Mouse (Mus musculus): Measurements from ENCODE around the gene Olfr1045. TPM values are rescaled to one million over a fixed set of nuclear protein-coding genes. Genes with fewer than 3 reads are reported as not detected.
"Not testable (repeated sequence)": the region's sequence is repeated elsewhere in the genome, so short reads cannot be mapped to it uniquely, and the experiment has no call there.

Olfr1045 gene
- polyA plus RNA-seq (2015; fragmentation: Nextera tagmentation; extraction: Ambion mirVana): not detected in 2 replicates

DNA sequence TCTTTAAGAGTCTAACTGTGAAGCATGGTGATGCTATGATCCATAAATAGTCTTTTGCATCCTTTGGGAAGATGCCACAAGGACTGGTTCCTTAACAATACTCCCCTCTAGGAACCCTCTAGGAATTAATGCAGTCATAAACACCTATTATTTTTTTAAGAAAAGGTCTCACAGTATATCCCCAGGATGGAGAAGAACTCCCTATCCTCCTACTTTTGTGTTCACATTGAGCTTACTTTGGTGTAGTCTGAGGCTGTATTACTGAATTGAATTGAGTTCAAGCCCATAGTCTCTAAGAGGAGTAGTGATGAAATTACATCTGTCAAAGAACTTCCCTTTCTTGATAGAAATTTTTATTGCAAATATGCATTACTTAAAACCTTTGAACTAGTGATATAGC, at the start of gene Olfr1045:
Gene Olfr1045, minus strand, starts transcription at position 101 of the 400 bp plus-strand sequence.
- no peak within 1 kb of the TSS for H3K27ac ChIP-seq (ENCODE audit: low read depth, low read length)

DNA sequence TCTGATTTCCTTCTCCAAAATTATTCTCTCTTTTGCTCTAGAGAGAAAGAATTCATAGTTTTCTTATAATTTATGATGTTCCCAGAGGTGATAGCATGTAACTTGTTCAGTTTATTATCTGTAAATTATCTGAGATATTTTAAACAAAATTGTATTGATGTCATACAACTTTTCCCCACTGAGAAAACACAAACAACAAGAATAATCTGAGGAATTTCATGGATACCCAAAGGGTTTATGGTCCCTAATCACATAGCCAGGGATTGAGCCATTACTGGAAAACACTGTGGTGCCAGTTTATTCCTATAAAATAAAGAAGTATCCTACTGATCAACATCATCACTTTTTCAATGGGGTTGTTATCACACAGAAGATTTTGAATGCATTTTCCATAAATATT, 37.4 kb upstream of the Olfr1045 start, which contains the start of gene Olfr1048:
Gene Olfr1048, minus strand, starts transcription at position 101 of the 400 bp plus-strand sequence.
- Histone ChIP-seq H3K9me3 (ENCODE audit: control insufficient read depth, low read length) (no peaks in the 10 kb centered on the region), H3K4me1 (ENCODE audit: control insufficient read depth, insufficient read depth, low read depth, low read length) (no peaks in the 10 kb centered on the region), H3K36me3 (ENCODE audit: control insufficient read depth, insufficient read depth, low read length) (no peaks in the 10 kb centered on the region), H3K27ac (ENCODE audit: low read depth, low read length) (no peak within 1 kb of the TSS), H3K9ac (ENCODE audit: low read depth, low read length) (no peak within 1 kb of the TSS), H3K4me2 (ENCODE audit: low read length) (no peak within 1 kb of the TSS), H3K4me3 (ENCODE audit: low read length) (no peak within 1 kb of the TSS), H3K27me3 (replicated peaks; ENCODE audit: control insufficient read depth, insufficient read depth, low read length) (no peaks in the 10 kb centered on the region)
- ATAC-seq: no peak

More for the DNA sequence above, at the start of gene Olfr1045:
- Histone ChIP-seq H3K4me3 (ENCODE audit: low read length) (no peak within 1 kb of the TSS), H3K4me1 (ENCODE audit: control insufficient read depth, insufficient read depth, low read depth, low read length) (no peaks in the 10 kb centered on the region), H3K27me3 (replicated peaks; ENCODE audit: control insufficient read depth, insufficient read depth, low read length) (no peaks in the 10 kb centered on the region), H3K36me3 (ENCODE audit: control insufficient read depth, insufficient read depth, low read length) (no peaks in the 10 kb centered on the region), H3K9ac (ENCODE audit: low read depth, low read length) (no peak within 1 kb of the TSS), H3K4me2 (ENCODE audit: low read length) (no peak within 1 kb of the TSS), H3K9me3 (ENCODE audit: control insufficient read depth, low read length) (no peaks in the 10 kb centered on the region)
- ATAC-seq: no peak

DNA sequence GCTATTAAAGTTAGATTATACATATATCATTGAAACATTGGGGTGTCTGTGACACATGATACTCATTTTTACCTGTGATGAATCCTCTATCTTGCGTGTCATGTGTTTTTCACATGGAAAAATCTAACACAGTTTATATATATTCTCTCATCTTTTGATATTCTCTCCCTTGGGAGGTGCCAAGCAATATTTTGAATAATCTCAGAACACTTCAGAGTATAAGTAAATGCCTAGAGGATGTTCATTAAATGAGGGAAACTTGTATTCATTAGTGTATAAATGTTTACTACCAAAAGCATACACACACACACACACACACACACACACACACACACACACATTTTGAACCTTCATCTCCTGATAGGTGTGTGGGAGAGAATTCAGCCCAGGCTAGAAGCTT, 28.5 kb upstream of the Olfr1045 start, which contains the start of gene Olfr1047:
Gene Olfr1047, minus strand, starts transcription at position 101 of the 400 bp plus-strand sequence.
- 100% methylated on average over 1 of the region's 1 CpGs for WGBS
- H3K4me1 ChIP-seq (ENCODE audit: control insufficient read depth, insufficient read depth, low read depth, low read length): no peaks in the 10 kb centered on the region
- no peak within 1 kb of the TSS for H3K4me2 ChIP-seq (ENCODE audit: low read length)
- no peaks in the 10 kb centered on the region for H3K9me3 ChIP-seq (ENCODE audit: control insufficient read depth, low read length)
- no peak for ATAC-seq
- no peaks in the 10 kb centered on the region for H3K36me3 ChIP-seq (ENCODE audit: control insufficient read depth, insufficient read depth, low read length)
- H3K9ac ChIP-seq (ENCODE audit: low read depth, low read length): no peak within 1 kb of the TSS
- H3K27me3 ChIP-seq (replicated peaks; ENCODE audit: control insufficient read depth, insufficient read depth, low read length): no peaks in the 10 kb centered on the region
- no peak within 1 kb of the TSS for H3K27ac ChIP-seq (ENCODE audit: low read depth, low read length)
- no peak within 1 kb of the TSS for H3K4me3 ChIP-seq (ENCODE audit: low read length)

DNA sequence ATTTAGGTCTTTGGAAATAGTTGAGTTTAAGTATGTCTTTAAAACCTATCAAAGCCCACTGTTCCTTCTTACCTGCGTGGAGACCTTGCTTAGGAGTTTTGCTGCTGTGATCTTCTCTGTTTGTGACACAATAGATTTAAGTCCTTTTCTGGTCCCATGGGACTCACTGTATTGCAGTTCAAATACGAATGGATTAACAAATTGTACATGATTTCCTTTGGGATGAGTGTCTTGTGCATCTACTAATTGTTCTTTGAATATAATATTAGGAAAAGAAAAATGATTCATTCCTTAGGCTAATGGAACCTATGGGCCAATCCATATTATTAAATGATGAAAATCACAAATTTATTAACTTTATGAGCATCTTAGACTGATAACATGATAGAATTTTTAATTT, 16.4 kb upstream of the Olfr1045 start, which contains the start of gene Olfr1046:
Gene Olfr1046, minus strand, starts transcription at position 101 of the 400 bp plus-strand sequence.
- H3K27me3 ChIP-seq (replicated peaks; ENCODE audit: control insufficient read depth, insufficient read depth, low read length): no peaks in the 10 kb centered on the region
- no peak within 1 kb of the TSS for H3K9ac ChIP-seq (ENCODE audit: low read depth, low read length)
- no peaks in the 10 kb centered on the region for H3K4me1 ChIP-seq (ENCODE audit: control insufficient read depth, insufficient read depth, low read depth, low read length)
- no peak within 1 kb of the TSS for H3K27ac ChIP-seq (ENCODE audit: low read depth, low read length)
- H3K36me3 ChIP-seq (ENCODE audit: control insufficient read depth, insufficient read depth, low read length): no peaks in the 10 kb centered on the region
- no peaks in the 10 kb centered on the region for H3K9me3 ChIP-seq (ENCODE audit: control insufficient read depth, low read length)
- no peak within 1 kb of the TSS for H3K4me2 ChIP-seq (ENCODE audit: low read length)
- no peak within 1 kb of the TSS for H3K4me3 ChIP-seq (ENCODE audit: low read length)
- no peak for ATAC-seq
- 63% methylated on average over 2 of the region's 2 CpGs for WGBS

DNA sequence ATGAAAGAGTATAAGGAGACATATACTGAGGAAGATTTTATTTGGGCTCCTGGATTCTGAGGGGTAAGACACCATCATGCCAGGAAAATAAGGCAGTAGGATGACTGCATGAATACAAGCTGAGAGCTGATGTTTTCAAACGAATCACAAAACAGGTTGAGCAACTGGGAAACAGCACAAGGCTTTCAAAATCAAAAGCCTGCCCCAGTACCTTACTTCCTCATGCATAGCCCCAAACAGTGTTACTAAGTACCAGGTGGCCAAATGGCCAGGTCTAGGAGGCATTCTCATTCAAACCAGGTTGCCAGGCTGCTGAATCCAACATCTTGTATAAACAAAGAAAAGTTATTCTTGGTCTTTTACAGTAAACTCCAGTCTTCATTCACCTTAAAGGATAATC, 6.9 kb downstream of the Olfr1045 start:
- Histone ChIP-seq H3K9me3 (ENCODE audit: control insufficient read depth, low read length) (no peaks in the 10 kb centered on the region), H3K4me2 (ENCODE audit: low read length) (no peak overlapping the region), H3K4me1 (ENCODE audit: control insufficient read depth, insufficient read depth, low read depth, low read length) (no peaks in the 10 kb centered on the region), H3K9ac (ENCODE audit: low read depth, low read length) (no peak overlapping the region), H3K27ac (ENCODE audit: low read depth, low read length) (no peak overlapping the region), H3K27me3 (replicated peaks; ENCODE audit: control insufficient read depth, insufficient read depth, low read length) (no peaks in the 10 kb centered on the region), H3K4me3 (ENCODE audit: low read length) (no peak overlapping the region), H3K36me3 (ENCODE audit: control insufficient read depth, insufficient read depth, low read length) (no peaks in the 10 kb centered on the region)
- no peak for ATAC-seq
- 50% methylated on average over 1 of the region's 1 CpGs for WGBS

DNA sequence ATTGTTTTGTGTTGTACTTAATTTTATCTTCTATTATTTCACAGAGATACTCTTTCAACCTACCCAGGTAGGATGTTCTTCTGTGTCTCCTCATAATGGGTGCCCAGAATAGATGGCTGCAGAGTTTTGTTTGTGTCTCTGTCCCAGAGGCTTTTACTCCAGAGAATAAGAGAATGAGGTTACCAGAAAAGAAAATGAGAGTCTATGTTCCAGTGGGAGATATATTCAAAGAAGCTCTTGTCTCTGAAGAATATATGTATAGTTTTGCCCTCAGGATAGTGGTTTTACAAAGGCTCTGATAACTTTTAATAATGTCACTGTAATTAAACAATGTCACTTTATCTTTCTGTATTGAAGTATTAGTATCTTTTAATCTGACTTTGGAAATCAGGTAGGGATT, 17.2 kb downstream of the Olfr1045 start, which contains the start of gene Olfr52:
Gene Olfr52, minus strand, starts transcription at position 101 of the 400 bp plus-strand sequence.
- no peaks in the 10 kb centered on the region for H3K36me3 ChIP-seq (ENCODE audit: control insufficient read depth, insufficient read depth, low read length)
- no peak within 1 kb of the TSS for H3K9ac ChIP-seq (ENCODE audit: low read depth, low read length)
- no peak within 1 kb of the TSS for H3K4me2 ChIP-seq (ENCODE audit: low read length)
- H3K27me3 ChIP-seq (replicated peaks; ENCODE audit: control insufficient read depth, insufficient read depth, low read length): no peaks in the 10 kb centered on the region
- ATAC-seq: no peak
- H3K27ac ChIP-seq (ENCODE audit: low read depth, low read length): no peak within 1 kb of the TSS
- no peak within 1 kb of the TSS for H3K4me3 ChIP-seq (ENCODE audit: low read length)
- no peaks in the 10 kb centered on the region for H3K4me1 ChIP-seq (ENCODE audit: control insufficient read depth, insufficient read depth, low read depth, low read length)
- no peaks in the 10 kb centered on the region for H3K9me3 ChIP-seq (ENCODE audit: control insufficient read depth, low read length)

DNA sequence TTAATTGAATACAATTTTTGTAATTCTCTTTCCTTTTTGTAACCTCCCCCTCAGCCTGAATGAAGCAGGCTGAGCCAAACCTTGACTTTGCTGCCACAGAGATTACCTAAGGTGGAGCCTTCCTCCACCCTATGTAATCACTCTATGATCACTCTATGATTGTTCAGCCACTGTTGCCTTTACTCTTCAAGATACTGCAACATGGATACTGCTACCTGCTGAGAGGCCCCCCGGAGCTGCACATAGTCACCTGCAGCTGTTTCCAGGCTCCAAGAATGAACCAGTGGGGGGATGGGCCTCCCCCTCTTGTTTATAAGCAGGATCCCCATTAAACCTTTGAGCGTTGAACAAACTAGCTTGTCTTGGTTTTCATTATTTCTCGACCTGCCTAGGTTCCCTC, 22.9 kb downstream of the Olfr1045 start:
- no peak for ATAC-seq
- 77% methylated on average over 3 of the region's 3 CpGs for WGBS

DNA sequence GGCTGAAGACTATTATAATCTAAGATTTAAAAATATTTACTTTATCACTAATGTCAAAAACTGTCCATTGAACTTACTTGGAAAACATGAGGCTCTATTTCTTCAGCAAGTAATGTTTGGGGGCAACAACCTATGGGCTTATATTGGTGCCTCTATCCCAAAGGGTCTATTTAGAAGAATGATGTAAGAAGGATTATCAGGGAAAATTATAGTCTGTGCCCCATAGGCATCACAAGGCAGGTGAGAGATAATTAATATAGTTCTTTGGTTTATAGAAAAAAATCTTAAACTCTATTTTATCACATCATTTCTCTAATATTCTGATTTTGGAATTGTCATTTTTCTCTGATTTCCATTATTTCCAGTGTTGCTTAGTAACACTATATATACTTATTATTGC, 25.1 kb downstream of the Olfr1045 start, which contains the start of gene Olfr1044:
Gene Olfr1044, minus strand, starts transcription at position 101 of the 400 bp plus-strand sequence.
- Histone ChIP-seq H3K9ac (ENCODE audit: low read depth, low read length) (no peak within 1 kb of the TSS), H3K4me2 (ENCODE audit: low read length) (no peak within 1 kb of the TSS), H3K27me3 (replicated peaks; ENCODE audit: control insufficient read depth, insufficient read depth, low read length) (no peaks in the 10 kb centered on the region), H3K36me3 (ENCODE audit: control insufficient read depth, insufficient read depth, low read length) (no peaks in the 10 kb centered on the region), H3K4me3 (ENCODE audit: low read length) (no peak within 1 kb of the TSS), H3K27ac (ENCODE audit: low read depth, low read length) (no peak within 1 kb of the TSS), H3K4me1 (ENCODE audit: control insufficient read depth, insufficient read depth, low read depth, low read length) (no peaks in the 10 kb centered on the region), H3K9me3 (ENCODE audit: control insufficient read depth, low read length) (no peaks in the 10 kb centered on the region)
- no peak for ATAC-seq

More for the DNA sequence above, 22.9 kb downstream of the Olfr1045 start:
- H3K27ac ChIP-seq (ENCODE audit: low read depth, low read length): no peak overlapping the region
- no peaks in the 10 kb centered on the region for H3K9me3 ChIP-seq (ENCODE audit: control insufficient read depth, low read length)
- no peaks in the 10 kb centered on the region for H3K4me1 ChIP-seq (ENCODE audit: control insufficient read depth, insufficient read depth, low read depth, low read length)
- H3K9ac ChIP-seq (ENCODE audit: low read depth, low read length): no peak overlapping the region
- no peaks in the 10 kb centered on the region for H3K27me3 ChIP-seq (replicated peaks; ENCODE audit: control insufficient read depth, insufficient read depth, low read length)
- no peak overlapping the region for H3K4me2 ChIP-seq (ENCODE audit: low read length)
- H3K36me3 ChIP-seq (ENCODE audit: control insufficient read depth, insufficient read depth, low read length): no peaks in the 10 kb centered on the region
- no peak overlapping the region for H3K4me3 ChIP-seq (ENCODE audit: low read length)

DNA sequence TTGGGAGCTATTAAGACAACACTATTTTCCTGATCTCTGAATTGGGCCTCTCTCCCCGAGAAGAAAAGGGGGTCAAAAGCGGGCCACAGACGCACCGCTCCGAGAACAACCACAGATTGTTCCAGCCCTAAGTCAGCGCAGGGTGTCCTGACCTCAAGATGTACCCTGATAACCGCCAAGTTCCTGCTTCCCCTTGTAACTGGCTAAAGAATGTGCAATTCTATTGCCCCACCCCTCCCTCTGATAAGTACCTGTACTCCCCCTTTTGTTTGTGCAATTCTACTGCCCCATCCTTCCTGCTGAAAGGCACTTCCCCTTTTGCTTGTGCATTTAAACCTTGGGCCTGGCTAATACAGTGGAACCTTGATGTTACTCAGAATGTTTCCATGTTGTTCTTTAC, 27.4 kb downstream of the Olfr1045 start:
- 86% methylated on average over 7 of the region's 7 CpGs for WGBS
- H3K9me3 ChIP-seq (ENCODE audit: control insufficient read depth, low read length); H3K27me3 ChIP-seq (replicated peaks; ENCODE audit: control insufficient read depth, insufficient read depth, low read length); H3K27ac ChIP-seq (ENCODE audit: low read depth, low read length); H3K9ac ChIP-seq (ENCODE audit: low read depth, low read length); H3K4me1 ChIP-seq (ENCODE audit: control insufficient read depth, insufficient read depth, low read depth, low read length); H3K36me3 ChIP-seq (ENCODE audit: control insufficient read depth, insufficient read depth, low read length); H3K4me3 ChIP-seq (ENCODE audit: low read length); ATAC-seq; H3K4me2 ChIP-seq (ENCODE audit: low read length): not testable (repeated sequence)

DNA sequence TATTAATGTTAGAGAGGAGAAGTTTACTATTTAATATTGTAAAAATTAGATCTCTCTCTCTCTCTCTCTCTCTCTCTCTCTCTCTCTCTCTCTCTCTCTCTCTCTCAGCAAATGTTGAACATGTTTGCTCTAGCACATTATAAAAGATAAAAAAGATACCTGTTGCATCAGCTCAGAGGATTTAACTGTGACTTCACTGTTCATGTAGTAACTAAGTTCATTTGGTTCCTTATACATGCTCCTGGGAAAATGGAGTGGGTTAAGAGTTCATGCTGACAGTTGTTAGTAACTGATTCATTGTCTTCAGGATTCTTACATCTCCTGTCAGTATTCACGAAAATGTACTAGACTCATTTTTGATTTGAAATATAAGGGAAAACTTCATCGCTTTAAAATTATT, 35.4 kb downstream of the Olfr1045 start, which contains the start of gene Olfr1043:
Gene Olfr1043, minus strand, starts transcription at position 101 of the 400 bp plus-strand sequence.
- Histone ChIP-seq H3K9ac (ENCODE audit: low read depth, low read length) (no peak within 1 kb of the TSS), H3K27ac (ENCODE audit: low read depth, low read length) (no peak within 1 kb of the TSS), H3K9me3 (ENCODE audit: control insufficient read depth, low read length) (no peaks in the 10 kb centered on the region), H3K4me3 (ENCODE audit: low read length) (no peak within 1 kb of the TSS), H3K36me3 (ENCODE audit: control insufficient read depth, insufficient read depth, low read length) (no peaks in the 10 kb centered on the region), H3K4me1 (ENCODE audit: control insufficient read depth, insufficient read depth, low read depth, low read length) (no peaks in the 10 kb centered on the region), H3K4me2 (ENCODE audit: low read length) (no peak within 1 kb of the TSS), H3K27me3 (replicated peaks; ENCODE audit: control insufficient read depth, insufficient read depth, low read length) (no peaks in the 10 kb centered on the region)
- WGBS: 89% methylated on average over 2 of the region's 2 CpGs
- no peak for ATAC-seq

Measured in hindbrain, embryonic 16.5 days (tissue).